Mouse (Mus musculus): ENCODE data around the gene Crhr1. TPM values are rescaled to one million over a fixed set of nuclear protein-coding genes. Genes with fewer than 3 reads are reported as not detected.
A peak's percentile ranks its signal among the peaks of the same experiment; 100 is the strongest.

Gene Crhr1
- polyA plus RNA-seq, 1 experiment: not detected

DNA sequence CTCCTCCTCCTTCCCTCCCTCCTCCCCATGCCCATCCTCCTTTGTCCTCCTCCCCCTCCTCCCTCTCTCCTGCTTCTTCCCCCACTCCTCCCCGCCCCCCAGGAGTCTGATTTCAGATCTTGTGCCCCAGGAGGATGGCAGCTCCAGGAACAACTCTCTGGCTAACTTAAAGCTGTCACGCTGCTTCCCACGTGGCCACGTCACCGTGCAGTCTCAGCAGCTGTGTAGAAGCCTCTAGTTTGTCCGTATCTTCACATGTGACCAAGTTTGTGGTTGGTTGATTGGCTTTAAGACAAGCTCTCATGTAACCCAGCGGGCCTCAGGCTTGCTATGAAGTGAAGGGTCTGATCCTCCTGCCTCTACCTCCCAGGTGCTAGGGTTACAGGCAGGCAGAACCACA lies 46.2 kb downstream of the Crhr1 start:
- TF ChIP-seq USF1 (IDR thresholded peaks at IDR 0.05; ENCODE audit: low read depth) (peak; percentile 53), SRF (IDR thresholded peaks at IDR 0.05; ENCODE audit: control insufficient read depth, insufficient read length, low read depth) (no peak), POLR2AphosphoS2 (IDR thresholded peaks at IDR 0.05; ENCODE audit: insufficient read length, low read depth) (no peak), MYOD1 (IDR thresholded peaks at IDR 0.05; ENCODE audit: control insufficient read depth in 1 of 3, insufficient read length in 2 of 3, low read depth in 2 of 3) (peak in 1 of 3 experiments; percentile 19)

GRCm38 (mm10) chr11:104179804-104180203 lies 47.1 kb downstream of the Crhr1 start:
- no peak overlapping the region for H3ac ChIP-seq (ENCODE audit: control insufficient read depth, insufficient read length)
- no peak for TF ChIP-seq TCF3 (IDR thresholded peaks at IDR 0.05; ENCODE audit: insufficient read length, low read depth)
- no peak for TF ChIP-seq POLR2AphosphoS2 (IDR thresholded peaks at IDR 0.05; ENCODE audit: insufficient read length, low read depth)
- no peak for TF ChIP-seq MYOD1 (IDR thresholded peaks at IDR 0.05; ENCODE audit: control insufficient read depth in 1 of 3, insufficient read length in 2 of 3, low read depth in 2 of 3)
- no peak for TF ChIP-seq SRF (IDR thresholded peaks at IDR 0.05; ENCODE audit: control insufficient read depth, insufficient read length, low read depth)
- no peak for TF ChIP-seq MYOG (IDR thresholded peaks at IDR 0.05; ENCODE audit: control insufficient read depth in 1 of 3, insufficient read depth in 1 of 3, insufficient read length in 2 of 3, low read depth in 2 of 3)
- TF ChIP-seq MAX (IDR thresholded peaks at IDR 0.05; ENCODE audit: low read depth): no peak
- TF ChIP-seq REST (IDR thresholded peaks at IDR 0.05; ENCODE audit: insufficient read depth, insufficient read length): no peak
- no peak for TF ChIP-seq E2F4 (IDR thresholded peaks at IDR 0.05; ENCODE audit: insufficient read depth)
- no peak for TF ChIP-seq POLR2A (IDR thresholded peaks at IDR 0.05; ENCODE audit: insufficient read length, low read depth)
- TF ChIP-seq TCF12 (IDR thresholded peaks at IDR 0.05; ENCODE audit: insufficient read depth, poor library complexity, severe bottlenecking): no peak
- no peak for TF ChIP-seq USF1 (IDR thresholded peaks at IDR 0.05; ENCODE audit: low read depth)
- no peak for TF ChIP-seq CEBPB (IDR thresholded peaks at IDR 0.05; ENCODE audit: insufficient read depth, poor library complexity, severe bottlenecking)
- no peaks in the 10 kb centered on the region for H3K79me2 ChIP-seq (ENCODE audit: control insufficient read depth, insufficient read depth)
- no peak overlapping the region for H3K4me3 ChIP-seq
- peaks cover 19% of the 10 kb centered on the region for H3K27me3 ChIP-seq (ENCODE audit: control insufficient read depth, insufficient read depth, insufficient read length)
- no peaks in the 10 kb centered on the region for H3K36me3 ChIP-seq (ENCODE audit: control insufficient read depth, insufficient read depth)
- H3K4me2 ChIP-seq (ENCODE audit: low read depth): no peak overlapping the region

More for the DNA sequence above, 46.2 kb downstream of the Crhr1 start:
- H3K27me3 ChIP-seq (ENCODE audit: control insufficient read depth, insufficient read depth, insufficient read length): peaks cover 28% of the 10 kb centered on the region
- no peak overlapping the region for H3ac ChIP-seq (ENCODE audit: control insufficient read depth, insufficient read length)
- H3K4me3 ChIP-seq: no peak overlapping the region
- H3K4me2 ChIP-seq (ENCODE audit: low read depth): no peak overlapping the region
- H3K36me3 ChIP-seq (ENCODE audit: control insufficient read depth, insufficient read depth): no peaks in the 10 kb centered on the region
- H3K79me2 ChIP-seq (ENCODE audit: control insufficient read depth, insufficient read depth): no peaks in the 10 kb centered on the region

- Histone ChIP-seq H3K4me2 (ENCODE audit: low read depth) (no peak overlapping the region), H3K79me2 (ENCODE audit: control insufficient read depth, insufficient read depth) (no peaks in the 10 kb centered on the region), H3K36me3 (ENCODE audit: control insufficient read depth, insufficient read depth) (no peaks in the 10 kb centered on the region), H3ac (ENCODE audit: control insufficient read depth, insufficient read length) (no peak overlapping the region), H3K27me3 (ENCODE audit: control insufficient read depth, insufficient read depth, insufficient read length) (no peaks in the 10 kb centered on the region), H3K4me3 (no peak overlapping the region)
- no peak for TF ChIP-seq POLR2AphosphoS2 (IDR thresholded peaks at IDR 0.05; ENCODE audit: insufficient read length, low read depth)
- no peak for TF ChIP-seq MAX (IDR thresholded peaks at IDR 0.05; ENCODE audit: low read depth)
- no peak for TF ChIP-seq REST (IDR thresholded peaks at IDR 0.05; ENCODE audit: insufficient read depth, insufficient read length)
- no peak for TF ChIP-seq MYOG (IDR thresholded peaks at IDR 0.05; ENCODE audit: control insufficient read depth in 1 of 3, insufficient read depth in 1 of 3, insufficient read length in 2 of 3, low read depth in 2 of 3)
- no peak for TF ChIP-seq MYOD1 (IDR thresholded peaks at IDR 0.05; ENCODE audit: control insufficient read depth in 1 of 3, insufficient read length in 2 of 3, low read depth in 2 of 3)
- no peak for TF ChIP-seq TCF12 (IDR thresholded peaks at IDR 0.05; ENCODE audit: insufficient read depth, poor library complexity, severe bottlenecking)
- TF ChIP-seq USF1 (IDR thresholded peaks at IDR 0.05; ENCODE audit: low read depth): no peak
These were observed 49.5 kb downstream of the Crhr1 start for GRCm38 (mm10) chr11:104182141-104182540.

GRCm38 (mm10) chr11:104186135-104186836 lies 53.6 kb downstream of the Crhr1 start, which contains the start of gene Sppl2c:
Gene Sppl2c (plus strand): TSS chr11:104186327.
- Histone ChIP-seq H3K36me3 (ENCODE audit: control insufficient read depth, insufficient read depth) (no peaks in the 10 kb centered on the region), H3K79me2 (ENCODE audit: control insufficient read depth, insufficient read depth) (no peaks in the 10 kb centered on the region), H3K4me2 (ENCODE audit: low read depth) (peak within 1 kb of the TSS; percentile 4), H3K4me3 (no peak within 1 kb of the TSS), H3ac (ENCODE audit: control insufficient read depth, insufficient read length) (no peak within 1 kb of the TSS), H3K27me3 (ENCODE audit: control insufficient read depth, insufficient read depth, insufficient read length) (no peaks in the 10 kb centered on the region)
- TF ChIP-seq CEBPB (IDR thresholded peaks at IDR 0.05; ENCODE audit: insufficient read depth, poor library complexity, severe bottlenecking) (no peak), MYOG (IDR thresholded peaks at IDR 0.05; ENCODE audit: control insufficient read depth in 1 of 3, insufficient read depth in 1 of 3, insufficient read length in 2 of 3, low read depth in 2 of 3) (peak in 1 of 3 experiments; percentile 23), MYOD1 (IDR thresholded peaks at IDR 0.05; ENCODE audit: control insufficient read depth in 1 of 3, insufficient read length in 2 of 3, low read depth in 2 of 3) (peak in 1 of 3 experiments; percentile 24)

DNA sequence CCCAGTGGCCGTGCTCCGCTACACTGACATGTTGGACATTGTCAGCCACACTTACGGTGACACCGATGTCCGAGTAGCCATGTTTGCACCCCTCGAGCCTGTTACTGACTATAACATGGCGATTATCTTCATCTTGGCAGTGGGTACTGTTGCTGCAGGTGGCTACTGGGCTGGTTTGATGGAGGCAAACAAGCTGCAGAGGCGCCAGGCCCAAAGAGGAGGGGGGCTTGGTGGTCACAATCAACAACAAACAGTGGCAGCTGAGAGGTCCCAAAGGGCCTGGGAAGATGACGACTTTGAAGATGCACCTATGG lies 54.1 kb downstream of the Crhr1 start:
- Histone ChIP-seq H3K4me2 (ENCODE audit: low read depth) (no peak overlapping the region), H3ac (ENCODE audit: control insufficient read depth, insufficient read length) (no peak overlapping the region), H3K79me2 (ENCODE audit: control insufficient read depth, insufficient read depth) (no peaks in the 10 kb centered on the region), H3K36me3 (ENCODE audit: control insufficient read depth, insufficient read depth) (no peaks in the 10 kb centered on the region), H3K27me3 (ENCODE audit: control insufficient read depth, insufficient read depth, insufficient read length) (no peaks in the 10 kb centered on the region), H3K4me3 (no peak overlapping the region)
- no peak for TF ChIP-seq POLR2AphosphoS2 (IDR thresholded peaks at IDR 0.05; ENCODE audit: insufficient read length, low read depth)
- TF ChIP-seq MYOD1 (IDR thresholded peaks at IDR 0.05; ENCODE audit: control insufficient read depth in 1 of 3, insufficient read length in 2 of 3, low read depth in 2 of 3): no peak
- TF ChIP-seq USF1 (IDR thresholded peaks at IDR 0.05; ENCODE audit: low read depth): no peak
- TF ChIP-seq CEBPB (IDR thresholded peaks at IDR 0.05; ENCODE audit: insufficient read depth, poor library complexity, severe bottlenecking): no peak
- TF ChIP-seq E2F4 (IDR thresholded peaks at IDR 0.05; ENCODE audit: insufficient read depth): no peak
- TF ChIP-seq TCF12 (IDR thresholded peaks at IDR 0.05; ENCODE audit: insufficient read depth, poor library complexity, severe bottlenecking): no peak
- no peak for TF ChIP-seq MAX (IDR thresholded peaks at IDR 0.05; ENCODE audit: low read depth)
- no peak for TF ChIP-seq POLR2A (IDR thresholded peaks at IDR 0.05; ENCODE audit: insufficient read length, low read depth)
- TF ChIP-seq SRF (IDR thresholded peaks at IDR 0.05; ENCODE audit: control insufficient read depth, insufficient read length, low read depth): no peak
- no peak for TF ChIP-seq REST (IDR thresholded peaks at IDR 0.05; ENCODE audit: insufficient read depth, insufficient read length)
- TF ChIP-seq TCF3 (IDR thresholded peaks at IDR 0.05; ENCODE audit: insufficient read length, low read depth): no peak
- no peak for TF ChIP-seq MYOG (IDR thresholded peaks at IDR 0.05; ENCODE audit: control insufficient read depth in 1 of 3, insufficient read depth in 1 of 3, insufficient read length in 2 of 3, low read depth in 2 of 3)
